Mouse (Mus musculus) embryo, embryonic 10 days (tissue): ENCODE data around the gene Sptbn2.

Experiments used
- DNase-seq: peaks from one replicate; pipeline ENCODE4 v3.0.0-alpha.2; 2015; ENCODE audit warnings: low spot score

Sptbn2 gene

DNA sequence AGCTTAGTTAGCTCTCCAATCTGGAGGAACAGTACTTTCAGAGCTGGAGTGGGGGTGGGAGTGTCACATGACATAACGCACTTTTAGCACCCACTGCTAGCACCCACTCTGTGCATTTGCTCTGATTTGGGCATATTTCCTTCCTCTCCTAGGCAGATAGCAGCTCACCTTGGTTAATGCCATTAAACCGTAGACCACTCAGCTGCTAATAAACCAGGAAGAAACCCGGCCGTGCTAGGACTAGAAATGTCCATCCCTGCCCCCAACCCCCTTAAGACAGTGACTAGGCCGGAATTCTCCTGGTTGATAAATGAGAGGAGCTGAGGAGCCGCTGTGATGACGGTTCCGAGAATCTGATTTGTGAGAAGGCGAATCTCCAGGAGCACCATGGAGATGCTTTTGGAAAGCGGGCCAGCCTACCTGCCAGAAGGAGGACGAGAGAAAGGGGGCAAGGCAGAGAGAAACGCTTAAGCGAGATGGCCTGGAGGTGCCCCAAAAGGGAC is at the start of gene Sptbn2:
Gene Sptbn2, plus strand, starts transcription at position 70 of the 503 bp plus-strand sequence.
- DNase-seq: peak; percentile 34

DNA sequence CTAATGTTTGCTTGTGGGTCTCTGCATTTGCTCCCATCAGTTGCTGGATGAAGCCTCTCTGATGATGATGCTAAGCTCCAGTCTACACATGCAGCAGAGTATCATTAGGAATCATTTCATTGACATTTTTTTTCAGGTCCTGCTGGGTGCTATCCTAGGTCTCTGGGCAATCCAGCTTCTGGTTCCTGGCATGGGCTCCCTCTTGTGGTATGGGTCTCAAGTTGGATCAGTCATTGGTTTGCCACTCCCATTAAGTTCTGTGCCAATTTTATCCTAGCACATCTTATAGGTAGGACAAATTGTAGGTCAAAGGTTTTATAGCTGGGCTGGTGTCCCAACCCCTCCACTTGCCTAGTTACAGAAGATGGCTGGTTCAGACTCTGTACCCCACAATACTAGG is 44.2 kb upstream of the Sptbn2 start:
- DNase-seq: no peak

DNA sequence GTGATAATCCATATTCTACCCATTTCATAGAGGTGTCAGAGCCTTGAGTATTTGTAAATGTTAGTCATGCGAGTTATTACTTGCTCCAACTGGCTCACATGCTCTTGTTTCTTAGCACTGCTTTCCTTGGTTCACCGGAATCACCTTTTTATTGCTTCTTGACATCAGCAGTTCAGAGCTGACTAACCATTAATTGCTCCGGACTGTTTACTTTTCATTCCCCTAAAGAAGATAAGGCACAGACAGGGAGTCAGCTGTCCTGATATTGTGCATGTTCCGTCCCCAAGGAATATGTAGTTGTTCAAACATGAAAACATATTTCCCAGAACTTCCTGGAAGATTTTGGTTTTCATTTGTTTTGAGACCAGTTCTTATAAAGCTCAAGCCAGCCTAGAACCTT is 40.2 kb upstream of the Sptbn2 start:
- DNase-seq: no peak

DNA sequence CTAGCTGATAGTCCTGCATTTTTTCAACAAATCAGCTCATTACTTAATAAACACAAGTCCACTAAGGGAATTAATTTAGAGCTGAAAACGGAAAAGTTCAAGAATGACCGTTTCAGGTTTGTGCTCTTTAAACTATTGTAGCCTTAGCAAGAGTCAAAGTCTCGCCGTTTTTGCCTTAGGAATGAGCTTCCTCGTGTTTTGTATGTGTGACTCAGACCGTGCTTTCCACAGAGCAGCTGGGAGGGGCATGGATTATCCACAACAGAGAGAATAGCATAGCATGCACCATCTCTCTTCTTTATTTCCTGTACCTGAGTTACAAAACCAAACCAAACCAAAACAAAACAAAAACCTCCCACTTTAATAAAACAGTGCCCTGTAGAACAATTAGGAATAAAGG is 38.6 kb upstream of the Sptbn2 start:
- DNase-seq: no peak

DNA sequence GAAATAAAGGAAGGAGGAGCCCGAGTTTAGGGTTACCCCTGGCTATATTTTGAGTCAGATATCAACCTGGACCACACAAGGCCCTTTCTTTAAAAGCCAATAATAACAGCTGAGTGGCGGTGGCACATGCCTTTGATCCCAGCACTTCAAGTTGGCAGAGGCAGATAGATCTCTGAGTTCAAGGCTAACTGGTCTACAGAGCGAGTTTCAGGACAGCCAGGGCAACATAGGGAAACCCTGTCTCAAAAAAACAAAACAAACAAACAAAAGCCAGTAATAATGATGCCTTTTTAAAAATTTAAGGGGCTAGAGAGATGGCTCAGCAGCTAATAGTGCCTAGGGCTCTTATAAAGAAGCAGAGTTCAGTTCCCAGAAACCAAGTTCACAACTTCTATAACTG is 16.6 kb upstream of the Sptbn2 start:
- no peak for DNase-seq

DNA sequence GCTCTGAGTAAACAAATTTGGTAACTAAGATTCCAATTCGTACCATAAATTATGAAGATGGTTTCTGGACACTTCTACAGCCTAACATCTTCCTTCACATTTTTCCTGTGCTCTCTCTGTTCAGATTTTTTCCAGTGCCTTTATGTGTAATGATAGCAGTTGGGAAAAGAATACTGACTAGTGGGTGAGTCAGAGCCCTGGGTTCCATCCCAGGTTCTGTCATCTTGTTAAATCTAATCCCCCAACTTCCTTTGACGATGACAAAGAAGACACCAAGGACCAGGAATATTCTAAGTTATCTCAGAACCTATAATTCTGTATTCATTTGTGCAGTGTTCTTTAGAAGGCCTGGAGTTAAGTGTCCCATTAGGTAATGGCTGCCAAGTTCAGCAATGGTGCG is 13.8 kb upstream of the Sptbn2 start:
- no peak for DNase-seq

DNA sequence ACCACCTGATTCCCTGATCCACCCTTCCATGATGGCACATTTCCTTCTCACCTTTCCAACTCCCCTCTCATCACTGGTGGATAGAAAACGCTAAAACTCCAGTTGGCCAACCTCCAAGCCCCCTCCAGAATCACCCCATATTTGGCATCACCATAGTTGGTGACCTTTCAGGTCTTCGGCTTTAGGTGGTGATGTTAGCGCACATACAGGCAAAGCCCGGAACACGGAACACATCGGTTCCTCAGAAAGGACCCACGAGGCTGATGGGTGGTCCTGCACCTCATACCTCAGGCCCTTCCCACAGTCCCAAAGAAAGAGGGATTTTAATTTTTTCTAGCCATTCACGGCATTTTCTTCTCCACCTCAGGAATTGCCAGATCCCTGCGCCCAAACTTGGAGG is 13.2 kb upstream of the Sptbn2 start:
- DNase-seq: no peak

DNA sequence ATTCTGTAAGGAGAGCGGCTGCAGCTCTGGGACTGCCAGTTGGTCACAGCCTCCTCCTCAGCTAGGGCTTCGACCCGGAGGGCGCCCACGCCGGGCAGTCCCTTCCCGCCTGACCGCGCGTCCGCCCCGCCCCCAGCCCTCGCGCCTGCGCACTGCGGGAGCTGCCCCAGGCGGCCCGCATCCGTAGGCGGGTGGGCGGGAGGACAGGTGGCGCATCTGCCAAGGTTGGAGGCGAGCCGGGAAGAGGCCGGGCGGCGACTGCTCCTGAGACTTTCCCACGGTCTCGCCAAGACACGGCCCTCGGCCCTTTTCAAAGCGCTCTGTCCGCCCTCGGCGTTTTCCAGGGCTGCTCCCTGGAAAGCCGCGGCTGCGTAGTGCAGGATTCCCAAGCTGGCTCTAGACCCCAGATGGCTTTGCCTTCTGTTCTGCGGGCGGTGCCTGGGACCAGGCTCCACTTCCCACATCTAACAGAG is 12.7 kb upstream of the Sptbn2 start, which contains the start of gene Gm960:
Gene Gm960, minus strand, starts transcription at position 464 of the 473 bp plus-strand sequence.
- peak; percentile 72 for DNase-seq

DNA sequence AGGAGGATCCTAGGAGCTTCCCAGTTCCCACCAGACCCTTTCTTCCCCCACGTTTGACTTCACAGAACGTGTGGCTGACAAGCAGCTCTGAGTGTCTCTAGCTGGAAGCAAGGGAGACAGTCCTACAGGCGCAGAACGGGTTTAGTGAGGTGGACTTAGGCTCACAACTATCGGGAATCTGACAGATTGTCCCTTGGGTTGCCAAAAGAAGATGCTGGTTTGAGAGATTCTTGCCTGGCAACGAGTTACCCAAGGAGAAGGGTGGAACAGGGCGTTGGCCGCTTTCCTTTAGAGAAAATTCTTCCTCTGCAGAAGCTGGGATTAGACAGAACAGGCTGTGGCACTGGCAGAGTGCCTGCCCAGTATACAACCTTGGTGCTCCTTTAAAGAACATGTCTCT is 12.1 kb upstream of the Sptbn2 start:
- DNase-seq: no peak

DNA sequence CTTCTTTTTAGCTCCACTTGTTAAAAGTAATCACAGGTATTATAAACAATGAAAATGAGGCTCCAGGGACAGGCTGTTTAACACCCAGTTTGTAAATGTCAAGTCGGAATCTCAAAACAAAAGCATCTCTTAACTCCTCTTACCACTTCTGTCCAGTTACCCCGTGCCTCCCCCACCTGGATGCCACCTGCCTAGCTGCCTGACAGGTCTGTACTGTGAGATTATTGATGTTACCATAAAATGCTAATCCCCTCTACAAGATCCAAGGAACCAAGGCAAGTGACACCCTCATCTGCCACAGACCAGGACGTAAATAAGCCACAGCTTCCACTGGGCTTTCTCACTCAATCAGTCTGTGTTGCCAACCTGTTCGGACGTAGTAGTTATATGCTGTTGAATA is 11.1 kb upstream of the Sptbn2 start:
- no peak for DNase-seq

DNA sequence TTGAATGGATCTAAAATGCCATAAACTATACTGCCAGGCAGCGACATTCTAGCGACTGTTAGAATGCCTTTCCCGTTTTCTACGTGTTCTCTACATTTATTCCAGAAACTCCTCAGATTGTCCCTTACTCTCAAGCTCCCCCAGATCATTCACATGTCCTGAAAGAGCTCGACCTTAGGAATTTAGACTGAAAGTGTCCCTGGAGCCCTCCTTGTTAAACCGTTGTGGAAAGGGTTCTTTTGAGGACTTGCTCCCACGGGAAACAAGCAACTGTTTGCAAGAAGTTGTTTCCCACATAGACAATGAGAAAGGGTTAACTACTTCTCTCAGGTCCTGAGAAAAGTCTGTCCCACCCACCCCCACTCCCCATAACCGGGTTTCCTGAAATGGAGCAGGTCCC is 10.3 kb upstream of the Sptbn2 start:
- DNase-seq: no peak

DNA sequence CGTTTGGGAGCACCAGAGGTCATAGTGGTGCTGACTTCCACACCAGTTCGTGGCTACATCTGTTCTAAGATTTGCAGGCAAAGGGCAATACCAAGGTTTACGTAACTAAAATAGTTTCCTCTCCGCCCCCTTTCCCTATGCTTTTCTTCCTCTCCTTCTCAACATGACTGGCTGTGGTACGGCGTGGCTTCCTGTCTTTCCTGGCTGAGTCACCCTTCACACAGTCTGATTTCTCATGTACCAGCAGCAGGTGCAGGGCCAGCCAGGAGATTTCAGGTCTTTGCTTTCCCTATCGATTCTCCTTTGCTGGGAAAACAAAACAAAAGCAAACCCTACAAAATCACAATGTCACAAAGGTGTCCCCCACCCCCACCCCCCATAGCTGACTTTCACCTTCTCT is 9.7 kb upstream of the Sptbn2 start:
- no peak for DNase-seq

DNA sequence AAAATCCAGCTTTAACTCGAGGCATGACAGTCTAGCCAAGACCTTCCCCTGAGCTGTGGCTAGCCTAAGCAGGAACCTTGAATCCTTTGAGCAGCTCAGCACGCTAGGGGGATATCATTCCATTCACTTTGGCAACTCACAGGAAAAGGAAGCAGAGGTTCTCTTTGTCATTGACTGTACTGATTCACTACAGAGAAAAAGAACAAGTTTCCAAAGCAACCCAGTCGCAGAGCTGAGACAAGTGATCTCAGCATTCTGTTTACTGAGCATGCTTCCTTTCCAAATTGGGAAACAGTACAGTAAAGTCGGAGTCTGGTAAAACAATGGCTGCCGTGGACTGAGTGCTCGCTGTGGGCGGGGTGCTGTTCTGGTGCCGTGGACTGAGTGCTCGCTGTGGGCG is 2.2 kb upstream of the Sptbn2 start:
- no peak for DNase-seq

DNA sequence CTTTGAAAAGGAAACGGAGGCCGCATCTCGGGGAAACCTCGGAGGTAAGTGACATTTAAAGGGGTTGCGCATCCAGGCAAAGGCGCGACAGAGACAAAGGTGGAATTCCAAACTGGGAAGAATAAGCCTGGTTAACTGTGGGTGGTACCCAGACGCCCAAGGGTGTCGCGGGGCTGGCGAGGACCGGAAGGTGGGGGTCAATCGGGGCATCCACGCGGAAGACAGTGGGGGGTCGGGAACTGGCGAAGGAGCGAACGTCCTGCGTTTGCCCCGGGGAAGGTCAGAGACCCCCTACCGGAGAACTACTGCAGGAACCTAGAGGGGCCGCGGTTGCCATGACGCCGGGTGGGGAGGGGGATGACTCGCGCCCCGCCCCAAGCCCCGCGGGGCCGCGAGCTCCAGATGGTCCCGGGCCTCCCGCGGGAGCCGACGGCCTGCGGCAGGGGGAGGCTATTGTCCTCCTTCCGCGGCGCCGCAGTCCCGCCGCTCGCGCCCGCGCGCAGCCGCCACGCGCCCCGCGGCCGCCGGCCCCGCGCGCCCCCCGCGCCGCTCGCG is 711 bp downstream of the Sptbn2 start:
- peak; percentile 69 for DNase-seq

DNA sequence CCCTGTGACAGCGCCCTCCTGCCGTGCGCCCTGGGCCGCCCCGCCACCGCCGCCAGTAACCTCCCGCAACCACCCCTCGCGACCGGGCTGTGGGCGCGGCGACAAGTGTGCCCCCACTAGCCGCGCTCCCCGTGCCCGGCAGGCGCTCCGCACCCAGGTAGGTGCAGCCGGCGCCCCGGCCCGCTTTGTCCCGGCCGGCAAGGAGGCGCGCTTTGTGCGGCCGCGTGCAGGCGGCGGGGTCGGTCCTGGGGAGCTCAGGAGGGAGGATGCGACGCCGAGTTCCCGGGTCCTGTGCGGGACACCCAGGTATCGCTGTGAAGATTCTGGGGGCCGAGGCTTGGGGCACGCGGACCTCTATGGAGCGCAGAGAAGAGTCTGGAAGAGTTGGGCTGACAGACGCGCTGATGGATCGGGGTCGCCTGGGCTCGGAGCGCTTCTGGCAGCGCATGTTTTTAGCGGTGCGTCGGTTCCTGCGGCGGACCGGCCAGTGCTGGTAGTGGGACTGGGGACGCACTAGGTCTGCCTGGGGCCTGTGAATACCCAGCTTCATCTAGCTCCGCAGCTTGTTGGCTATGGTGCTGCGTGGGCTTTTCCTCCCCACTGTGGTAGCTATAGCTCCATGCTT is 1.3 kb downstream of the Sptbn2 start:
- peak; percentile 74 for DNase-seq

DNA sequence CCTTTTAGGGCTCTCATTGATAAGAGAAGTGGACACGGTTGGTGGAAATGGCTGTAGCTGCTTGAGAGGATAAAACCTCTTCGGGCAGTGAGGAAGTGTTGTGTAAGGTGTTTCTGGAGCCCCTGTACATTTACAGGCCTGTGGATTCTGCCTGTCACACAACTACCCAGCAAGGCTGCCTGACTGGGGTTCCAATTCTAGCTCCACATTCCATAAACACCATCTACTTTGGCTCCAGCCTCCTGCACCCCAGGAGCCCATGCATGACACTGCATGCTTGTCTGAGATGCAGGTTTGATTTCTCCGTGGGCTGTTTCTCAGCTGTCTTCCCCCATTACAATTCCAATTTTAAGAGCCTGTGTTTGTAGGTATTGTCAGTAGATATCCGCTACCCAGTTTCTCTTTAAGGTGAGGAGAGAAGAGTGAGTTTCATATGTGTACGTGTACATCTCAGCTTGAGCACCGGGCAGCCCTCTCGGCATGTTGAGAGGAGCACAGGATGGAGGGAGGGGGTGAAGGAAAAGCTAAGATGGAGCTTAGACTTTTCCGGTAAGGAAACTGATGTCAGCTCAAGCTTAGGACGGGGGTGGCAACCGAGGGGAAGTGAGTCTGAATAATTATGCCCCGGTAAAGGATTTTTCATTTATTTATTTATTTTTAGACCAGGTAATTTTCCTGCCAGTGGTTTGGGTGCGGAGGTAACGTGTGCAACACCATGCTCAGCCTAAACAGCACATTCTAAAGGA is 2.0 kb downstream of the Sptbn2 start:
- no peak for DNase-seq

DNA sequence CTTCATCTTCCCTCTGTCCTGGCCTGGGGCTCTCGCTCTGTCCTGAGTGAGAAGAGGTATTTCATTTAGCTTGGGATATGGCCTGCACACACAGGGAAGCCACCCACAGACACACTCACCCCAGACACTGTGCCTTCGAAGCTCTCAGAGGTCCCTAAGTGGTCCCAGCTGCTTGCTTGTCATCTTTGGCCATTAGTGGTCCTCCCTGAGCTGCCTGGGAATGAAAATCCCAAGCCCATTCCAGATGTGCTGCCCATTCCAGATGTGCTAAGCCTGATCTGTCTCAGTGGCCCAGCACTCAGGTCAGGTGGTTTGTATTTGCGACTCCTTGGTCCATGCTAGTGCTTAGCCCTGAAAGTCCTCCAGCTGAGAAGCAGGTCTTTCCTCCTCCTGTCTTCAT is 2.9 kb downstream of the Sptbn2 start:
- DNase-seq: no peak

DNA sequence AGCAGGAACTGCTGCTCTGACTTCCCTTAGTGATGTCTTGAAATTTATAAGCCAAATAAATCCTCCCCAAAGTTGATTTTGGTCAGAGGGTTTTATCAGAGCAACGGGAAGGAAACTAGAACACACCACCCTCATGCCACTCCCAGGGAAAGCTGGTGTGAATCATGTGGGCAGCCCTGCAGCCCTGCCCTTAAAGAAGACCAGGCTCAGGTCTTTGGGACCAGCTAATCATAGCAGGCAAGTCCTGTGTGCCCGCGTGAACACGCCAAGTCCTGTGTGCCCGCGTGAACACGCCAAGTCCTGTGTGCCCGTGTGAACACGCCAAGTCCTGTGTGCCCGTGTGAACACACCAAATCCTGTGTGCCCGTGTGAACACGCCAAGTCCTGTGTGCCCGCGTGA is 5.8 kb downstream of the Sptbn2 start:
- DNase-seq: no peak

DNA sequence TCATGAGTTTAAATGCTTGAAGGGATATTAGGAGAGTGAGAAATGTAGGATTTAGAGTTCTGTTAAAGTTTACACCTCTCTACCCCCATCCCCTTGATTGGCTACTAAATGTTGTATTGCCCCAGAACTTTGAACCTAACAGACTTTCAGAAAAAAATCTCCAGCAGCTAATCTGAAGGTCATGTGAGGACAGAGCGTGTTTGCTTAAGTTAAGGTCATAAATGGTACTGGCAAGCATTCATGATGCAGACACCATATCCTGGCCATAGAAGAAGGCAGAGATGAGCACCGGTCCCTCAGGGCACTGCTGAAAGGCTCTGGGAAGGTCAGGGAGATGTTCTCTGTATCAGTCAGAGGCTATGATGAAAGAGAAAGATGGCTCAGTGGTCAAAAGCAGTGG is 6.3 kb downstream of the Sptbn2 start:
- DNase-seq: no peak

DNA sequence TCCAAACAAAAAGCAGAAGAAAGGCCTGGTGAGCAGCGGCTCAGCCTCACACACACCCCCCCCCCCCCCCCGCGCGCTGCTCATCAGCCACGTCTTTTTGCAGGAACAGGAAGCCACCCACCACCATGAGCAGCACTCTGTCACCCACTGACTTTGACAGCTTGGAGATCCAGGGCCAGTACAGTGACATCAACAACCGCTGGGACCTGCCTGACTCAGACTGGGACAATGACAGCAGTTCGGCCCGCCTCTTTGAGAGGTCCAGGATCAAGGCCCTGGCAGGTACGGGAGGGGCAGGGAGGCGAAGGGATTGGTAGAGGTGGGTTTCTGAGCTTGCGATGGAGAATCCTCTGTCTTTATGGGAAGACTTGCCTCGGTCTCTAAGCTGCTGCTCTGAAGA is 7.7 kb downstream of the Sptbn2 start:
- DNase-seq: no peak

DNA sequence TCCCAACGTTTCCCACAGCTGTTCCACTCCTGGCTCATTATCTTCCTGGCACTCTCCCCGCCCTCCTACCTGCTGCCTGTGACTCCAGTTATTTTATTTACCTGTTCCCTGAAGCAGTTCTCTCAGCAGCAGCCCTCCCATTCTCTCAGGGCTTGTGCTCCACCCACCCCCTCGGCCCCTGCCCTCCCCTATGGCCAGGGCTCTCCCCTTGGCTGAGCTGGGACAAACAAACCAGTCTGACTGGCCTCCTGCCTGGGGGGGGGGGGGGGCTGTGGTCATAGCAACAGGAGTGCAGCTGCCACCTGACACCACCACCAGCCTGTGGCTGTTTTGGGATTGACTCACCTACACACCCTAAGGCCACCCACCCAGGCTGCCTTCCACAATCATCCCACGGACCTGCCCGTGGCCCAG is 8.4 kb downstream of the Sptbn2 start:
- peak; percentile 17 for DNase-seq

DNA sequence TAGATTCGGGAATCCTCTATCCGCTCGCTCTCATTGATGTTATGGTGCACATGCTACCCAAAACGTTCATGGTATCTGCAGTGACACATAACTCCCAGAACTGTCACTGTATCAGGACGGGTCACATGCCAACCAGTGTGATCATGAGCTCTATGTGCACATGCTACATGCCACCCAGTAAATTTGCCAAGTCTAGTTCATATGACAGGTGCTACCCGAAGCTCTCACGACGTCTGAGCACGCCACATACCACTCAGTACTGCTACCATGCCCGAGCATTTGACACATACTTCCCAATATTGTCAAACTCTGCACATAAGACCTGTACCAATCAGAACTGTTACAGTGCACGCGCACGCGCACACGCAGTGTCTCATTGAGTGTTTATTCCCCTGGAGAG is 9.1 kb downstream of the Sptbn2 start:
- DNase-seq: no peak

DNA sequence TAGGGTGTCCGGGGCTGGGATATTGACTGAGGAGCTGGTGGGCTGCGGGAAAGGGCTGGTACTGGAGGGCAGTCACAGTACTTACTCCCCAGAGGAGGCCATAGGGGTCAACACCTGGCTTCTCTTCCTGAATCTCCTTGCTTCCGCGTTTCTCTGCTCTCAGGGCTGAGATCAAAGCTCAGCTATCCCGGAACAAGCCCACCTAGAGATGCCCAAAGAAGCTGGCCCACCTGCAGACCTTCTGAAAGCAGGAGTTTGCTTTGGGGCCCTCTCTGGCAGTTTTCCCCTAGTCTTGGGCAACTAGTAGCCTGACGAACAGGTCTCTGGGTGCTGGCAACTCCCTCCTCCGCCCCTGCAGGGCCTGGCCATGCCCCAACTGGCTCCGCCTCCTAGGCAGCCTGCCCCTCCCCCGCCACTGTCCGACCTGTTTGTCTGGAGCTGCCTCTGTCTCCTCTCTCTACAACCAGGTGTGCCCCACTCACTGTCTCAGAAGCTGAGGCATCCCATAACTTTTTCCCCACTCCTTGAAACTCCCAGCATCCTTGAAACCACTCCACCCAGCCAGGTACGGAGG is 9.8 kb downstream of the Sptbn2 start:
- peak; percentile 50 for DNase-seq
